Mouse (Mus musculus) kidney, postnatal 0 days (tissue): ENCODE measurements at regions not wholly inside any gene's neighbourhood (a gene's known extent, or its start where the extent isn't known, plus 50 kb on each side); places are given as distances from the start of the nearest gene placed in this dataset.
"Not testable (repeated sequence)": the region's sequence is repeated elsewhere in the genome, so short reads cannot be mapped to it uniquely, and the experiment has no call there.

Experiments
- ATAC-seq: fragments of 200-750 bp; cut with Nextera tagmentation; replicated peaks from 2 replicates; pipeline ENCODE4 v1.8.0; 2017; ENCODE audit warnings: low read depth, moderate number of reproducible peaks, moderate TSS enrichment, moderate library complexity; ENCODE audit not compliant: low FRiP score
- DNase-seq: peaks from one replicate; pipeline ENCODE4 v3.0.0-alpha.2; 2016; ENCODE audit warnings: low spot score
- H3K27ac ChIP-seq: fragments of 300-500 bp; sonication (generic); 2 replicates; pipeline ENCODE4 v1.5.1; 2014; ENCODE audit warnings: mild to moderate bottlenecking
- H3K27me3 ChIP-seq: fragments of 300-500 bp; sonication (generic); 2 replicates; pipeline ENCODE4 v1.6.1; 2014; ENCODE audit warnings: low read length, mixed read lengths; ENCODE audit not compliant: insufficient read depth
- H3K36me3 ChIP-seq: fragments of 300-500 bp; sonication (generic); 2 replicates; pipeline ENCODE4 v1.6.1; 2014; ENCODE audit warnings: low read length, mixed read lengths; ENCODE audit not compliant: insufficient read depth
- H3K4me1 ChIP-seq: fragments of 300-500 bp; sonication (generic); replicated peaks from 2 replicates; pipeline ENCODE4 v1.6.1; 2014; ENCODE audit warnings: antibody characterized with exemption, low read length, mixed read lengths; ENCODE audit not compliant: insufficient read depth
- H3K4me2 ChIP-seq: fragments of 300-500 bp; sonication (generic); 2 replicates; pipeline ENCODE4 v1.6.1; 2014; ENCODE audit warnings: mild to moderate bottlenecking, low read length, moderate library complexity, mixed read lengths
- H3K4me3 ChIP-seq: fragments of 300-500 bp; sonication (generic); replicated peaks from 2 replicates; pipeline ENCODE4 v1.5.1; 2014; ENCODE audit warnings: low read depth, low read length
- H3K9ac ChIP-seq: fragments of 300-500 bp; sonication (generic); 2 replicates; pipeline ENCODE4 v1.6.1; 2014; ENCODE audit warnings: low read depth, low read length
- H3K9me3 ChIP-seq: fragments of 300-500 bp; sonication (generic); replicated peaks from 2 replicates; pipeline ENCODE4 v1.6.1; 2016; ENCODE audit warnings: low read length, inconsistent platforms, mixed read lengths
- CTCF ChIP-seq: IDR thresholded peaks from 2 replicates; pipeline ENCODE4 v1.5.1; 2016; ENCODE audit warnings: antibody characterized with exemption, low read depth, mild to moderate bottlenecking, moderate library complexity
- WGBS: fragments of 180-500 bp; shearing (Covaris S2); extraction: QIAGEN DNeasy Blood & Tissue Kit; methylation state at CpG from one replicate; pipeline ENCODE4 v1.1.7; 2014; 5-methylcytosine and 5-hydroxymethylcytosine counted together

GRCm38 (mm10) chr15:60301939-60302338, 285.5 kb upstream of the 4933412E24Rik start:
- Histone ChIP-seq H3K27ac (no peak overlapping the region), H3K4me2 (no peak overlapping the region), H3K4me1 (no peaks in the 10 kb centered on the region), H3K36me3 (no peaks in the 10 kb centered on the region), H3K9ac (no peak overlapping the region), H3K4me3 (no peak overlapping the region), H3K27me3 (no peaks in the 10 kb centered on the region), H3K9me3 (no peaks in the 10 kb centered on the region)
- DNase-seq (peak; percentile 44), ATAC-seq (no peak)
- WGBS: 62% methylated on average over 4 of the region's 4 CpGs
- TF ChIP-seq CTCF: no peak

GRCm38 (mm10) chr15:60285321-60285720, 268.9 kb upstream of the 4933412E24Rik start:
- Histone ChIP-seq H3K9me3 (no peaks in the 10 kb centered on the region), H3K4me2 (no peak overlapping the region), H3K9ac (no peak overlapping the region), H3K27ac (no peak overlapping the region), H3K36me3 (no peaks in the 10 kb centered on the region), H3K27me3 (no peaks in the 10 kb centered on the region), H3K4me3 (no peak overlapping the region), H3K4me1 (no peaks in the 10 kb centered on the region)
- TF ChIP-seq CTCF: no peak
- ATAC-seq: no peak
- no peak for DNase-seq
- WGBS: 32% methylated on average over 4 of the region's 4 CpGs

GRCm38 (mm10) chr15:60280378-60280777, 264.0 kb upstream of the 4933412E24Rik start:
- Histone ChIP-seq H3K4me1 (no peaks in the 10 kb centered on the region), H3K27me3 (no peaks in the 10 kb centered on the region), H3K9ac (no peak overlapping the region), H3K4me3 (no peak overlapping the region), H3K9me3 (no peaks in the 10 kb centered on the region), H3K4me2 (no peak overlapping the region), H3K27ac (no peak overlapping the region), H3K36me3 (no peaks in the 10 kb centered on the region)
- no peak for ATAC-seq
- no peak for DNase-seq
- 73% methylated on average over 2 of the region's 2 CpGs for WGBS
- no peak for TF ChIP-seq CTCF

- not testable (repeated sequence) for H3K4me3 ChIP-seq, H3K4me2 ChIP-seq, H3K27ac ChIP-seq, H3K9ac ChIP-seq, H3K36me3 ChIP-seq, H3K27me3 ChIP-seq, ATAC-seq, H3K4me1 ChIP-seq, DNase-seq, H3K9me3 ChIP-seq
- 0 out of 2 replicates have a peak, but pooled peaks have one; percentile 24 for TF ChIP-seq CTCF
These were observed 237.2 kb upstream of the 4933412E24Rik start for GRCm38 (mm10) chr15:60253661-60254060.

- H3K4me3 ChIP-seq: no peak overlapping the region
- H3K27ac ChIP-seq: no peak overlapping the region
- 63% methylated on average over 4 of the region's 4 CpGs for WGBS
- ATAC-seq: no peak
- H3K4me2 ChIP-seq: no peak overlapping the region
- H3K36me3 ChIP-seq: no peaks in the 10 kb centered on the region
- H3K9ac ChIP-seq: no peak overlapping the region
- no peaks in the 10 kb centered on the region for H3K27me3 ChIP-seq
- TF ChIP-seq CTCF: no peak
- no peaks in the 10 kb centered on the region for H3K9me3 ChIP-seq
- no peaks in the 10 kb centered on the region for H3K4me1 ChIP-seq
- no peak for DNase-seq
These were observed 210.0 kb upstream of the 4933412E24Rik start for GRCm38 (mm10) chr15:60226335-60226938.

GRCm38 (mm10) chr15:60195070-60195469, 178.7 kb upstream of the 4933412E24Rik start:
- ATAC-seq: no peak
- no peaks in the 10 kb centered on the region for H3K36me3 ChIP-seq
- H3K4me3 ChIP-seq: no peak overlapping the region
- H3K27me3 ChIP-seq: no peaks in the 10 kb centered on the region
- no peak for TF ChIP-seq CTCF
- no peaks in the 10 kb centered on the region for H3K4me1 ChIP-seq
- DNase-seq: no peak
- no peak overlapping the region for H3K4me2 ChIP-seq
- H3K27ac ChIP-seq: no peak overlapping the region
- no peaks in the 10 kb centered on the region for H3K9me3 ChIP-seq
- no peak overlapping the region for H3K9ac ChIP-seq

- 83% methylated on average over 3 of the region's 3 CpGs for WGBS
- Histone ChIP-seq H3K36me3 (no peaks in the 10 kb centered on the region), H3K9ac (no peak overlapping the region), H3K9me3 (no peaks in the 10 kb centered on the region), H3K27ac (no peak overlapping the region), H3K4me3 (no peak overlapping the region), H3K27me3 (no peaks in the 10 kb centered on the region), H3K4me2 (no peak overlapping the region), H3K4me1 (no peaks in the 10 kb centered on the region)
- DNase-seq: no peak
- no peak for TF ChIP-seq CTCF
- ATAC-seq: no peak
These were observed 176.7 kb upstream of the 4933412E24Rik start for GRCm38 (mm10) chr15:60193157-60193556.
